Mouse (Mus musculus) hindbrain, embryonic 11.5 days (tissue): Measurements from ENCODE around the gene Thyn1. TPM values are rescaled to one million over a fixed set of nuclear protein-coding genes. Genes with fewer than 3 reads are reported as not detected.

Experiments
- polyA plus RNA-seq: library from polyadenylated mRNA; unstranded; fragments of >200 nt; fragmentation: Nextera tagmentation; extraction: Ambion mirVana; gene quantifications from 2 replicates; pipeline ENCODE4 v1.2.1, GENCODE M21; 2014

Thyn1 gene
- polyA plus RNA-seq, 1 experiment from 2014 or later, result 164 TPM

Other genes starting within 250 kb of the Thyn1 start
- 3.7 and 4.5 TPM in 2 replicates for gene Glb1l2, start 193.2 kb upstream of the Thyn1 start, polyA plus RNA-seq
- not detected in 2 replicates for gene Glb1l3, start 138.8 kb upstream of the Thyn1 start, polyA plus RNA-seq
- gene Gm1110, start 76.6 kb upstream of the Thyn1 start, polyA plus RNA-seq, result not detected in 2 replicates
- 32.8 and 34.3 TPM in 2 replicates for gene Acad8, start 144 bp upstream of the Thyn1 start, polyA plus RNA-seq
- gene Vps26b, start 30.4 kb downstream of the Thyn1 start, polyA plus RNA-seq, result 55.9 and 64.2 TPM in 2 replicates
- 31.8 and 38.7 TPM in 2 replicates for gene Ncapd3, start 30.5 kb downstream of the Thyn1 start, polyA plus RNA-seq
- 151 and 163 TPM in 2 replicates for gene Jam3, start 155.7 kb downstream of the Thyn1 start, polyA plus RNA-seq